Mouse (Mus musculus) testis, postnatal 10 days (tissue): Measurements from ENCODE around the gene Gdpd2.
A peak's percentile ranks its signal among the peaks of the same experiment; 100 is the strongest.

Experiments
- DNase-seq: peaks from one replicate; pipeline ENCODE4 v3.0.0; 2021; ENCODE audit warnings: low spot score

Gene Gdpd2

DNA sequence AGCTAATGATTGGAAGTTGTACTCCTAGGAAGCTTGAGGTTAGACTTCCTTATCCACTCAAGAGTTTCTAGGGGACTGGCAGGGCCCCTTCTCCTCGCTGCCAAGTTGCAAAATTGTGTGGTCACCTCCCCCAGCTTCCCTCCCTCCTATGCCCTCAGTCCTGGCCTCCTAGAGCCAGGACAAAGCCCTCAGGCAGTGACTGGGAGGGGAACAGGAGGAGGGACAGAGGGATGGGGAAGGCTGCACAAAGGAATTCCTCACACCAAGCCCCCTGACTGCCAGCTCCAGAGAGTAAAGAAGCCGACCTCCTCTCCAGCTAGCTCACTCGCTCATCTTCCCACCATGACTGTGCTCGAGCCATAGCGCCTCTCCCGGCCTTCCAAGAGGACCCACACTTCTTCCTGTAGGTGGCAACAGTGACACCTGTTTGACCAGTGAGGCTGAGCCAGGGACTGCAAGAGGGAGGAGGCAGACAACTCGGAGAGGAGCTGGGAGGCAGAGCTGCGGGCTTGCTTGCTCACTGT, at the start of gene Gdpd2:
Gdpd2 (plus strand) TSS at position 209 of the 524 bp plus-strand sequence.
- DNase-seq = peak; percentile 45

DNA sequence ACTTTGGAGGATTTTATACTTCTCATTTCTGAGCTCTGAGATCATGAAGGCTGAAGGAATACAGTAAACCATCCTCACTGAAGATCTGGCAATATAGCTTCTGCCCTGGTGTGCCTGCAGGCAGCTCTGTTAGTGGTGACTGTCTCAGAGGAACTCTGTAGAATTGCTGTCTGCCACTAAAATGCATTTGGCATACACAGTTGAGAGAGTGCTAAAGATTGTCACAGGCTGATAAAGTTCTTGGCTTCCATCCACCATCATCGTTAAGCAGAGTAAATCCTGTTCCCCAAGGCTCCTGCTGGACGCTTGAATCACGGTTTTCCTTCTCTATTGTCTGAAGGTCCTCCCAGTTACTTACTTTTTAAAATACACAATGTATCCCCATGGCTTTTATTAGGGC, 43.1 kb upstream of the Gdpd2 start:
- DNase-seq = no peak

DNA sequence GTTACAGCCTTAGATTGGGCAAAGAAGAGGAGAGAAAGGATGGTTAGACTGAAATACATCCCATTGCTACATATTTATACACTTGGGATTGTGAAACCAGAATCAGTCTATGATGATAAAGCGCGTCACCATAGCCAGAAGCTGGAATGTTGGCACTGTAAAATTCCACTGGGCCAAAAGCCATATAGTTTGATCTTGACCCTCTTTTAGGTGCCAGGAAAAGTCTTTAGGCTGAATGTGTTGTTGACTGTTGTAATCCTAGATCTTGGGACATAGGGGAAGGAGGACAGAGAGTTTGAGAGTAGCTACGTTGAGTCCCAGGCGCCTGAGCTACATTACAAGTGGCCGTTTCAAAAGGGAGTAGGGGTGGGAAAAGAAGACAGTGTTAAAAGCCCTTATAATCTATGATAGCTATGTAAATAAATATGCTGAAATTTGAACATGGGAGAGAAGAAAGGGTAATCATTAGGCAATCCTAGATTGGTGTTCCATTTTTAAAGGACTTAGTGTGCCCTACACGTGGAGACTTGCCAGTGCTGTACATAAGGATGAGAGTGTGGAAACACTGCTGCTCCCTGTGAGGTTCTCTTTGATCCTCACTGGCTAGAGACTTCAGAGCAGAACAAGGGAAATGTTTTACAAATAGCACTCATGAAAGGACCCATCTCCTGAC, 42.2 kb upstream of the Gdpd2 start:
- no peak for DNase-seq

DNA sequence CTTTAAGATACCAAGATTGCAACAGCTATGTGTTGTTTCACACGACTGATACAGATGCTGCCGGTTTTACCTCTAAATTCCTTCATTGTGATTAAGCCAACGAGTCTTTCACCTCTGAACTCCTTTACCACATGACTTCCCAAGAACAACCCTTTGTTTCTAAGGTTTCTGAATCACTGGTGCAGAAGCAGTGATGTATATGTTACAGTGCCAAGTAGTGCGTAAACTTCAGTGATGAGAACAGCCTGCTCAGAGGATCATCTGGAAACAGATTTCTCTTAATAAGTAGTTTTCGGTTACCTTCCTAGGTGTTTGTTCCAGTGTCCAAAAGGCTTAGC, 41.7 kb upstream of the Gdpd2 start:
- DNase-seq = no peak

DNA sequence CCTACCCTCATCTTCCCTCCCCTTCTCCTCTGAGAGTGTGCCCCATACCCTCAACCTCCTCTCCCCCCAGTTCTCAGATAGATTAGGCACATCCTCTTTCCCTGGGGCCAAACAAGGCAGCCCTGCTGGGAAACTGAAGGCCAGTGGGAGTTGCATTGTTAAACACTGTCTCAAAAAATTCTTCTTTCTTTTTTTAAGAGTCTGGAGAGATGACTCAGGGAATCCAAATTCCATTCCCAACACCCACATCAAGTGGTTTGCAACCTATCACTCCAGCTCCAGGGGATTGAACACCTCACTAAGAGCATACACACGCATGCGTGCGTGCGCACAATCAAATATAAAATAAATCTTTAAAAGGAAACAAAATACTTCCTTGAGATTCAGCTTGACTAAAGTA, 32.9 kb upstream of the Gdpd2 start:
- no peak for DNase-seq

DNA sequence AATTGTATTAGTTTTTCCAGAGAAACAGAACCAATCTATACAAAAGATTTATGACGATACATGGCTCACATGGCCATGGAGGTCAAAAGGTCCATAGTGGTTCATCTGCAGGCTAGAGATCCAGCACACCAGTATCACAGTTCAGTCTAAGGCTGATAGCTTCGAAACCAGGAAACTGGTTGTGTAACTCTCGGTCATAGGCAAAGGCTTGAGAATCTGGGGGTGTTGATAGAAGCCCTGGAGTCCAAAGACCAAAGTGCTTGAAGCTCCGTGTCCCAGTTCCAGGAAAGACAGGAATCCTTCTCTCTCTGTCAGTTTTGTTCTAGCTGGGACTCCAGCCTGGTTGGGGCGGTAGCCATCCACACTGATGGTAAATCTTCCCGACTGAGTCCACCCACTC, 21.6 kb upstream of the Gdpd2 start:
- DNase-seq = no peak

DNA sequence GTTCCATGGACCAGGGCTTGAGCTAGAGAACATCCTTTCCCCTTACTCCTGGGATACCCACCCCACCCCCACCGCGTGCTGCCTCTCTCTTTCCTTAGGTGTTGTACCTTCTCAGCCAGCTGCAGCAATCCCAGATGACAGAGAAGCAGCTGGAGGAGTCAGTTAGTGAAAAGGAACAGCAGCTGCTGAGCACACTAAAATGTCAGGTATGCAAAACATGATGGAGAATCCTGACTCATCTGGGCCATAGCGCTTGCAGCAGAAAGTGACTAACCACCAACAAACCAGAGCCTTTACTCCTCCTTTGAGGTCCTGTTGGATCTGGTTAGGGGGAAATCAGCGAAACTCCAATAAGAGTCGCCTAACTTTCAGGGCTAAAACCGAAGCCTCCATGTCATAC, 13.5 kb upstream of the Gdpd2 start:
- DNase-seq = no peak

DNA sequence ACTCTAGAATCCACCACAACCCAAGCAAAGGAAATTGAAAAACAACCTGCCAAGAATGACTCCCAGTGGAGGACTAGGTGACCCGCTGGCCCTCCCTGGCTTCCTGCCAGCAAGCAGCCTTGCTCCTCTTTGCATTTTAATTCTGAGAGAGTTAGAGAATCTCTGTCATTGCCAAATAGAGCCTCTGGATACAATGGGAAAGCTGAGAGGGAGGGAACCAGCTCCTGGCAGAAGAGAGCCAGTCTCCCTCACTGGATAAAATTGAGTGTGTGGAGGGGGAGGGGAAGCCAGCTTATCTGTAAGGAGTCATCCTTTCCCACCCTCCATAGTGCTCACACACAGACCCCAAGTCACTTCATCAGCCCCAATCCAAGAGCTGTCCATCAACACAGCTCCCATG, 726 bp upstream of the Gdpd2 start:
- peak; percentile 72 for DNase-seq

DNA sequence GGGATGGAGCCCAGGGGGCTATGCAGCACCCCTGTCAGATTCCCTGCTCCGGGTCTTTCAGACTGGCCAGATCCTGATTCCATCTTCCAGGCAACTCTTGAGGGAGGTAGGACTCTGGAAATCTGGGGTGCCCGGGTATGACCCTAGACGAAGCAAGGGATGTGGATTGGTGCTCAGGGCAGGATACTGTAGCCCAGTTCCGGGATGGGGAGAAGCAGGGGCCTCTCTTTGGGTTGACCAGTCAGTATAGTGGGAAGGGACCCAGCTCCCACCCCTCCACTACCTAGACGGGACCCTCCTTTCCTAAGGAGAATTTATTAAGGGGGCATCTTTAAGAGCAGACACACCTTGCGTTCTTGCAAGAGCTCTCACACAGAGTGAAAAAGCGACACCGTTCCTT, 593 bp downstream of the Gdpd2 start:
- DNase-seq = no peak

DNA sequence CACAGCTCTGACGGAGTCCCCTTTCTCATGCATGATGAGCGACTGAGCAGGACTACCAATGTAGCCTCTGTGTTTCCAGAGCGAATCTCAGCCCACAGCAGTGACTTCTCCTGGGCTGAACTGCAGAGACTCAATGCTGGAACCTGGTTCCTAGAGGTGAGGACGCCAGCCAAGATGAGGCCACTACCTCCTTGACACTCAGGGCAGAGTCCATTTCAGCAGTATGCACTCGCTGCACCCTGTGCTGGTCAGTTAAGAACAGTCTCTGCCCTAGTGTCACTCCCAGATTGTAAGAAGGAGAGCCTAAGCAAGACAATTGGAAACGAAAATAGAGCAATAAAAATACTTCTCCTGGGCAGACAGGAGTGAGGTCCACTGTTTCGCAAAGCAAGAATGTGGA, 4.7 kb downstream of the Gdpd2 start:
- DNase-seq = no peak

DNA sequence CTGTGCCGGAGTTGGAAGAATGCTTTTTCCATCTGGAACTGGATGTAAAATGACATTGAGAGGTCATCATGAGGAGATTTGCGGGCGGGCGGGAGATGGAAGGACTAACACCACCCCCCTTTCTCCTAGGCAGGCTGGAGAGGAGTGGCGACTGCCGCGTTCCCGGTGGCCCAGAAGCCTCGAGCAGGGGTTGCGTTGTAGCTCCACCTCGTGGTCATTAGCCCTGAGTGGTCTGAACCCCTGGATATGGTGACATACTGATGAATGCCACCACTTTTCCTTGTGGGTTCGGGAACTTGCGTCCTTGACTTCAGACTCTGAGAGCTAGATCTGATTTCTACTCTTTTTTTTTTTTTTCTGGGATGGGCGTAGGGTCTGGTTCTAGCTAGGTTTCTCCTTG, 9.2 kb downstream of the Gdpd2 start:
- DNase-seq = peak; percentile 73

DNA sequence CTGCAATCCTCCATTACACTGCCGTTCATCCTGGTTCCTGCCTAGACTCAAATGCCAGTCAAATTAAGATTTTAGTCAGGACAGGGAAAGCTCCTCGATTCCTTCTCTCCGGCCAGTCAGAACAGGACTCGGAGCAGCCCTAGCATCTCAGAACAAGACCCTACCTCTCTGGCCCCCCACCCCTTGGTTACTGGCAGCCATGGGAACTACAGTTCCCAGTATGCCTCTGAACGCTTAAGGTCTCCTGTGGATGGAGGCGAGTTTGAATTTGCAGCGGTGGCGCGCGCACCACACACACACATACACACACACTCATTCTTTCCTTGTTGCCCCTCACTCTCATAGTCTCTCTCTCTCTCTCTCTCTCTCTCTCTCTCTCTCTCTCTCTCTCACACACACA, 9.8 kb downstream of the Gdpd2 start:
- no peak for DNase-seq

DNA sequence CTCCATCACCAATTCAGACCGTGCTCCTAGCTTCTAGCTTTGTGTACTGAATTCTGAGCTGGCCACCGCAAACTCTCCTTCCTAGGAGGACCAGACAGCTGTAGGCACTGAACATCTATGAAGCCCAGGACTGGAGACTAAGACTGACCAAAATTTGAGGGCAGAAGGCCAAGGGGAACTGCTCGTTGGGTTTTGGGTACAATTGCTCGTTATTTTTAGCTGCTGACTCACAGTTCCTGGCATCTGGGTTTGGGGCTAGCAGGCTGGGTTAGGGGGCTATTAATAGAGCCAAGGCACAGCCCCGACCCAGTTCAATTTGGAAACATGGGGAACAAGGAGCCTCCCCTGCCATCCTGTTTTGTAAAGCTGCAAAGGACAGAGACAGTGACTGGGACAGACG, 11.1 kb downstream of the Gdpd2 start:
- DNase-seq = no peak

DNA sequence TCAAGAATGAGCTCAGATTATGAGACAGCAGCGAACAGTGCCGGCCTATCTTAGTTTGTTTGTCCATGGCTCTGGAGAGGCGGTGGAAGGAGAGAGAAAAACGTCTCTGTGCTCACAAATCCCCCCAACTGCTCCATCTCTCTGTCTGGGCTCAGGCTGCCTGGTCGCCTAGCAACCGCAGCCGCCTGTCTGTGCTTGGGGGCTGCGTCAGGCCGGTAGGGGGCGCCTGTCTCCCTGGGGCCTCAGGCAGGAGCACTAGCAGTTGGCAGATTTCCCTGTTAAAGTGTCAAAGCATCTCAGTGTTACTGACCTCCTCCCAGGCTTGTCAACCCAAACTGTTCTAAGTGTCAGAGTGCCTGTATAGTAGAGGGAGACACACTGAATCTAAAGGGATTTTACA, 12.3 kb downstream of the Gdpd2 start:
- DNase-seq = peak; percentile 78

DNA sequence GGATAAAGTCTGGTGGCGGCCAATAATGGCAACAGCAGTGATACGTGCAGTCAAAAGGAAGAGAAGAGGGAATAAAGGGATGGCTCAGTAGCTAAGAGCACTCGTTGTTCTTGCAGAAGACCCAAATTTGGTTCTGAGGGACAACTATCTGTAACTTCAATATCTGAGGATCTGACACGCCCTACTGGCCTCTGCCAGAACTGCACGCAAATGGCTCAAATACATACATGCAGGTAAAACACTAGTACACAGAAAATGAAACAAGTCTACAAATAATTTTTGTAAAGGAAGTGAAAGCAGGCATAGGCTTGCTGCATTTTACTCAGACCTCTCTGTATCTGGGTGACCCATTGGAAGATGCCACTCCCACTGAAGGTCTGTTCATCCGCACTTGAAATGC, 36.2 kb downstream of the Gdpd2 start:
- DNase-seq = no peak

DNA sequence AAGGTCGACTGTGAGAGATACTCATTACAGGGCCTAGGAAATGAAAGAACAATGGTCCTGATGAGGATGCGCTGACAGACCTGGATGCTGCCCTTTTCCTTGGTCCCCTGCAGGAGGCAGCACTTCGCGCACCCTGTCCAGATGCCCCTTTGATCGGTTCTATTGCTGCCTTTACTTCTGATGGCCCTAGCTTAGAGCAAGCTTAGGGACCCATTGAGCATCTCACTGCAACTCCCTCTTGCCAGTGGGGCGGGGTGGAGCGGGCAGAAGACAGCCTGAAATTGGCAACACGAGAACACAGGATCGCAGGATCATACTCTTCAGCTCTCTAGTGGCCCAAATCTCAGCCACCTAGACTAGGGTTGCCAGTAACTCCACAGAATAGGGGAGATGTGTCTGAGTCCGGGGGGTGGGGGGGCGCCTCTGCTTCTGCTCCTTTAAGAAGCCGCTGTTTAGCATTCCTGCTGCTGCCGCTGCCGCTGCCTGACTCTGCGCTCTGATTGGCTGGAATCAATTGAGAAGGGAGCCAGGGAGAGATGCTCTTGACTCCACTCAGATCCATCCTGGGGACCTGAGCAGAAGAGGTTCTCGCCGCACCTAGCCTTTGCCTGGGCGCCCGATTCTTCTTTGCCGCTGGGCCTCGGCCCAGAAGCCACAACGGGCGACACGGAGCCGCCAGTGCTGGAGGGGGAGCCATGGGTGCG, 37.7 kb downstream of the Gdpd2 start, which contains the start of gene Dlg3:
Dlg3 (plus strand) TSS at position 542 of the 704 bp plus-strand sequence.
- DNase-seq = no peak

DNA sequence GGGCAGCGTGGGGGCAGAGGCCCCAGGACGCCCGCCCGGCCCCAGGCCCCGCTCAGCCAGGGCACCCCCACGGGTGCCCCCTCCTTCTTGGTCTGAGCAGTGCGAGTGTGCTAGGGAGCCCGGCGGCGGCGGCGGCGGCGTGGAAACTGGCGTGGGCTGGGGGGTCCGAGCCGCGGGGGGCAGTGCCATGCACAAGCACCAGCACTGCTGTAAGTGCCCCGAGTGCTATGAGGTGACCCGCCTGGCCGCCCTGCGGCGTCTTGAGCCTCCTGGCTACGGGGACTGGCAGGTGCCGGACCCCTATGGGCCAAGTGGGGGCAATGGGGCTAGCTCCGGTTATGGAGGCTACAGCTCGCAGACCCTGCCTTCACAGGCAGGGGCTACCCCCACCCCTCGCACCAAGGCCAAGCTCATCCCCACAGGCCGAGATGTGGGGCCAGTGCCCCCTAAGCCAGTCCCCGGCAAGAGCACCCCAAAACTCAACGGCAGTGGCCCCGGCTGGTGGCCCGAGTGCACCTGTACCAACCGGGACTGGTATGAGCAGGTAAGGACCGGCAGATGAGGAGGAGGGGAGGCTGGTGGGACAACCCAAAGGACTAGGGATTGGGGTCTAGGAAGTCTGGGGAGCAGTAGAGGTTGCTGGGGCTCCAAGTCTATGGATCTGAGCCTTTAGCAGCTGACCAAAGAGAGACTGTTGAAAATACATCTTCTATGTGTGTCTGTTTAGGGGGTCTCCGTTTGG, 38.4 kb downstream of the Gdpd2 start:
- no peak for DNase-seq

DNA sequence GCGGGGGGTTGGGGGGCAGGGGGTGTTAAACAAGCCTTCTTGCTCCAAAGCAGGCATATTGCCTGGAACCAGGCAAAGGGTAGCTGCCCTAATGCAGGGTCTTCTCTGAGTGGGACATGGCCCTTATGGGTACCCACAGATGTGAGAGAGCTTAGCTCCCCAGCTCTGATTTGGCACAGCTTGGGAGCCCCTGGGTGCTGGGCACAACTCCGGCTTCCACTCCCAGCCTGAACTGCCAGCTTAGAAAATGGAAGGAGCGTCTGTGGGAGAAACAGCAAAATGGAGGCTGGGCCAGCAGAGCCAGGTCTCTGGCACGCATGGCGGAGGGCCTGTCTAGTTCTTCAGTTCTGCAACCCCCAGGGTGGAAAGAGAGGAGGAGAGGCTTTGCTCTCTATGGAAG, 39.6 kb downstream of the Gdpd2 start:
- DNase-seq = no peak

DNA sequence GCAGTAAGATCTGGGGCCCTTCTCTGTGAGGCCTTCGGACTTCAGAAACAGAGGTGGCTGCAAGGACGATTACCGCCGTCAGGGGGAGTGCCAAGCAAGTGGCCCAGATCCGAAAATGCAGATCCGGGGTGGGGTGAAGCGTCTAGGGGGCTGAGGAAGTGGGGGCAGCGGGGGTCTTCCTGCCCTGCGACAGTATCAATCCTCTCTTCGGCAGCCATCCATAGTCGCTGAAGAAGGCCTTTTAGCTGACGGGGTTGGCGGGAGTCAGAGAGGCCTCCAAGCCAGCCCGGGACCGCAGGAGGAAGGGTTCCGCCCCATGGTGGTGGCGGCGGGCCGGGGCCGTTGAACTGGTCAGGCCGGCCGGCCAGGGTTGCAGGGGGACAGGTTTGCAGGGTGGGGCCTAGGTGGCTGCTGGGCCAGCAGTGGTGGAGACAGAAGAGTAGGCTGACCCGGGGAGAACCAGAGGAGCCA, 44.7 kb downstream of the Gdpd2 start:
- DNase-seq = peak; percentile 73

DNA sequence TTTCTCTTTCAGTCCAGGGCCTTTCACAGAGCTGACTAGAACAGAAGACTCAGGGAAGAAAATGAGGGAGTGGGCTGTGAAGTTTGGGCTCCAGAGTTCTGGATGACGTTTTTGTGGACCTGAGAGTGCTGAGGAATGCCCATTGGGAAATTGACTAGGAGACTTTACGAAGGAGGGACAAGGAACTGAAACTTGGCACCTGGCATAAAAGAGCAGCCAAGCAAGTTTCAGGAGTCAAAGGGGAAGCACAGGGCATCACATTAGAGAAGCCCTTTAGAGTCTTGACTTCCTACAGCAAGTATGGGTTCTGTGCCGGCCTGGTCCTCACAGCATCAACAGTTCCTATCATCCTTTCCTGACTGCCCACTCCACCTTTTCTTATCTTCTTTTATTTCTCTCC, 45.7 kb downstream of the Gdpd2 start:
- no peak for DNase-seq

DNA sequence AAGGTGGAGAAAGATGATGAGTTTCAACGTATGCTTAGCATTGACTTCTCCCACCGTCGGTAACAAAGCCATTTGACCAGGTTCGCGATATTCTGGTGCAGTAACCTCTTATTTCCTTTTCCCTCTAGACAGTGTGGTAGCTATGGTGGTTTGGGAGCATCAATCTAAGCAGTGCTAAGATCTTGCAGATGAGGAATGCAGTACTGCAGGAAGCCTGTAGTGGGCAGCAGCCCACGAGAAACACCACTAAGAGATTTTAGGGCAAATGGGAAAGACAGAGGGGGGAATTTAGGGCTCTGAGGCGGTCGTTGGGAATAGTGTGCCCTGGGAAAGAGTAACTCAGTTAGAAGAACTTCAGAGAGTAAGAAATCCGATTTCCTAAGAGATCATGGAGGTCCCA, 46.8 kb downstream of the Gdpd2 start:
- DNase-seq = peak; percentile 58

DNA sequence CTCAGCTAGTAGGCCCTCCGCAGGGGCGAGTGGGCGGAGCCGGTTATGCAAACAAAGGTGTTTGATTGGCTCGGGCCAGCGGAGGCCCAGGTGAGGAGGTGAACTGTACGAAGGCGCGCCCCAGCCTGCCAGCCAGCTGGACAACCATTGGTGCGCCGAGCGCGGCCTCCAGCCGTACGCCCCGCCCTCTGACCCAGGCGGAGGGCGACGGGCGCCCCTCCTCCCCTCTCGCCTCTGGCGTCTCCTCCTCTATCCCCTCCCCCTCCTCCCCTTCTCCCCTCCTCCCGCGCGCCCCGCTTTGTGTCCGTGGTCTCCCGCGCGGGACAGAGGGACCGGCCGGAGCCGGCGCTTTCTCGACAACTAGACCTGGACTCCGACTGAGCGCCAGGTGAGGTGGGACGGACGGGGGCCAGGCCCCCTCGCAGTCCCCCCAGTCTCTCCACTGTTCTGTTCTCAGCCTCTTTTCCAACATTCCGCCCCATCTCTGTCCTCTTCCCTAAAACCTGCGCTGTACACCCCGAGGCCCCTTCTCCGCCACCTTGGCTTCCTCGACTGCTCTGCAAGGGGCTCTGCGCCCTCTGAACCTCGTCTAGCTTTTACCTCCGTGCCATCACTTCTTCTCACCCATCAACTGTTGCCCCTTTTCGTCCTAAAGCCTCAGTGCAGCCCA, 47.4 kb downstream of the Gdpd2 start:
- peak; percentile 62 for DNase-seq
